Mouse (Mus musculus) right cerebral cortex, adult 2 months (tissue): Measurements from ENCODE around the gene Vmn1r123.
"Not testable (repeated sequence)": the region's sequence is repeated elsewhere in the genome, so short reads cannot be mapped to it uniquely, and the experiment has no call there.

Experiments used
- DNase-seq, 2 experiments: peaks; one replicate each; pipeline ENCODE4 v3.0.0; 2021 to 2022; ENCODE audit warnings: low spot score in 2 of 2

Vmn1r123 gene

GRCm38 (mm10) chr7:21161885-21162284 lies at the start of gene Vmn1r123:
TSS of gene Vmn1r123 (plus strand) at chr7:21162185.
- not testable (repeated sequence) for DNase-seq

GRCm38 (mm10) chr7:21134028-21134427 lies 28.0 kb upstream of the Vmn1r123 start, which contains the start of gene Vmn1r122:
TSS of gene Vmn1r122 (minus strand) at chr7:21134128.
- DNase-seq: not testable (repeated sequence)

- DNase-seq: not testable (repeated sequence)
Observed at GRCm38 (mm10) chr7:21190323-21190722, 28.3 kb downstream of the Vmn1r123 start, which contains the start of gene Gm5157. TSS of gene Gm5157 (minus strand) at chr7:21190423.
